Mouse (Mus musculus): ENCODE measurements around the gene Bub1. TPM values are rescaled to one million over a fixed set of nuclear protein-coding genes. Genes with fewer than 3 reads are reported as not detected.

The Bub1 gene
- polyA plus RNA-seq, 1 experiment from 2014 or later, result 35.5 TPM

DNA sequence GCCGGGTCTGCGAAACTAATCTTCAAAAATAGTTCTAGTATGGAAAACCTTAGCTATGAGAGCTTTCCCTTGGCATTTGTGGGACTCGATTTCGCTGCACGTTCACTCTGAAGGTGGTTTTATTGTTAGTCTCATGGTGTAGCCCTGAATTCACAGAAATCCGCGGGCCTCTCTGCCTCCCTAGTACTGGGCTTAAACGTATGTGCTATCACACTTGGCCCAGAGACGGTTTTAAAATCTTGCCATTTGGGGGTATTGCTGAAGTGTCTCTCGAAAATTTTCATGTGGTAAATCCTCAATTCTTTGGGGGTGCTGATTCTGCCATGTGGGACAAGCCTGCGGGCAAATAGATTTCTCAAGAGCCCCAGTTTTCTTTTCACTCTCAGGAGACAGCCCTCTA, 42.5 kb downstream of the Bub1 start:
- H3K27ac ChIP-seq (ENCODE audit: low read depth, low read length), result no peak overlapping the region
- WGBS, result 7% methylated on average over 11 of the region's 11 CpGs

DNA sequence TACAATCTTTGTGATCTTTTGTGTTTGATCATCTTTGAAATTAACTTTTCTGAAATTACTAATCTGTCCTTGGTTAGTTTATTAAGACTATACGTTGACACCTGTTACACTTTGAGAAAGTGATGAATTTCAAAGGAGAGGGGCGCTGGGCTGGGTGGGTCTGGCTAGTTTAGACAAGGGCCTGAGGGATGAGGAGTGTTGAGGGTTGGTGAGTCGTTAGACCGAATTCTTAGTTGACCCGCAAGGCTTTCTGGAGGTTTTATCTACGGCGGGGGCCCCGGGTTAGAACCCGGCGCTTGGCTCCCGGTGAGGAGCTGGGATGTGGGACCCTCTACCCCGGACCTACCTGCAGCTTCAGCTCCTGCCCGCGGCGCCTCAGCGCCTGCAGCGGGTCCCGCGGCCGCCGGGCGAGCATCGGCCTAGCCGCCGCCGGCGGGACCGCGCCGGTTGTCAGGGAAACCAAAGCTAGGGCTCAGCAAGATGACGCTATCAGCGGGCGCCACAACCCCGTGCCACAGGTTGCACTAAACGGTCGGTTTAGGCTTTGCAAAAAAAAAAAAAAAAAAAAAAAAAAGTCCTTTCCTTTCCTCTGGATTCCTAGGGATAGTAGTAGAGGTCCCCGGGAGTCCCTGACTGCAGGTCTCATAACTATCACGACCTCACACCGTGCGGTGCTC, 43.1 kb downstream of the Bub1 start, which contains the start of gene Nphp1:
Gene Nphp1 (minus strand): TSS at position 458 of the 677 bp plus-strand sequence.
- peak within 1 kb of the TSS; percentile 54 for H3K4me3 ChIP-seq (ENCODE audit: low read depth, low read length)
- WGBS, result under 1% methylated on average over 40 of the region's 40 CpGs
- H3K9ac ChIP-seq (ENCODE audit: low read length), result peak within 1 kb of the TSS; percentile 67
- peak; percentile 90 for DNase-seq (ENCODE audit: low spot score)
- H3K27ac ChIP-seq (ENCODE audit: low read depth, low read length), result no peak within 1 kb of the TSS
- peak; percentile 77 for ATAC-seq (ENCODE audit: insufficient read depth, low FRiP score, low TSS enrichment)
- H3K36me3 ChIP-seq (ENCODE audit: control insufficient read depth, insufficient read depth, low read length), result no peaks in the 10 kb centered on the region
- peaks cover 8% of the 10 kb centered on the region; the same call in 1 of the 2 replicates for H3K4me1 ChIP-seq (ENCODE audit: control insufficient read depth, insufficient read depth, low read length)
- peak within 1 kb of the TSS; percentile 58 for H3K4me2 ChIP-seq (ENCODE audit: low read depth)
- H3K9me3 ChIP-seq (ENCODE audit: control insufficient read depth, low read length), result no peaks in the 10 kb centered on the region
- H3K27me3 ChIP-seq (ENCODE audit: control insufficient read depth, insufficient read depth, low read length), result no peaks in the 10 kb centered on the region

More for the DNA sequence above, 42.5 kb downstream of the Bub1 start:
- H3K27me3 ChIP-seq (ENCODE audit: control insufficient read depth, insufficient read depth, low read length), result no peaks in the 10 kb centered on the region
- peaks cover 8% of the 10 kb centered on the region; the same call in 1 of the 2 replicates for H3K4me1 ChIP-seq (ENCODE audit: control insufficient read depth, insufficient read depth, low read length)
- H3K36me3 ChIP-seq (ENCODE audit: control insufficient read depth, insufficient read depth, low read length), result no peaks in the 10 kb centered on the region
- peak overlapping the region; percentile 67 for H3K9ac ChIP-seq (ENCODE audit: low read length)
- H3K4me3 ChIP-seq (ENCODE audit: low read depth, low read length), result peak overlapping the region; percentile 54
- no peak for ATAC-seq (ENCODE audit: insufficient read depth, low FRiP score, low TSS enrichment)
- H3K9me3 ChIP-seq (ENCODE audit: control insufficient read depth, low read length), result no peaks in the 10 kb centered on the region
- DNase-seq (ENCODE audit: low spot score), result no peak
- peak overlapping the region; percentile 58 for H3K4me2 ChIP-seq (ENCODE audit: low read depth)

DNA sequence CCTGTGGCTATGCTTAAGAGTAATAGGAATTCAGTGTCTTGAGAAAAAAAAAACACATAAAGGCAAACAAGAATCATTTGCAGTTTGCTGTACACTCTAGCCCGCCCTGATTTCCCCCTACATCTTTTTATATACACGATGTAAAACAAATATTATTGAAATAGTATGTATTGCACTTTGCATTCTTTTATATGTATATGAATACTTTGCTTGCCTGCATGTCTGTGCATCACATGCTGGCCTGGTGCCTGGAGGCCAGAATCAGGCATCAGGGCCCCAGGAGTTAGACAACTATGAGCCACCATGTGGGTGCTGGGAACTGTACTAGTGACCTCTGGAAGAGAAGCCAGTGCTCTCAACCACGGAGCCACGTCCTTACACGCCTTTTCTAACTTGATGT, 44.4 kb downstream of the Bub1 start:
- no peak for DNase-seq (ENCODE audit: low spot score)
- no peak overlapping the region for H3K4me2 ChIP-seq (ENCODE audit: low read depth)
- H3K4me1 ChIP-seq (ENCODE audit: control insufficient read depth, insufficient read depth, low read length), result peaks cover 8% of the 10 kb centered on the region; the same call in 1 of the 2 replicates
- WGBS, result 94% methylated on average over 5 of the region's 5 CpGs
- no peaks in the 10 kb centered on the region for H3K27me3 ChIP-seq (ENCODE audit: control insufficient read depth, insufficient read depth, low read length)
- no peak overlapping the region for H3K27ac ChIP-seq (ENCODE audit: low read depth, low read length)
- H3K9ac ChIP-seq (ENCODE audit: low read length), result no peak overlapping the region
- no peak overlapping the region for H3K4me3 ChIP-seq (ENCODE audit: low read depth, low read length)
- no peaks in the 10 kb centered on the region for H3K36me3 ChIP-seq (ENCODE audit: control insufficient read depth, insufficient read depth, low read length)
- H3K9me3 ChIP-seq (ENCODE audit: control insufficient read depth, low read length), result no peaks in the 10 kb centered on the region
- ATAC-seq (ENCODE audit: insufficient read depth, low FRiP score, low TSS enrichment), result no peak

DNA sequence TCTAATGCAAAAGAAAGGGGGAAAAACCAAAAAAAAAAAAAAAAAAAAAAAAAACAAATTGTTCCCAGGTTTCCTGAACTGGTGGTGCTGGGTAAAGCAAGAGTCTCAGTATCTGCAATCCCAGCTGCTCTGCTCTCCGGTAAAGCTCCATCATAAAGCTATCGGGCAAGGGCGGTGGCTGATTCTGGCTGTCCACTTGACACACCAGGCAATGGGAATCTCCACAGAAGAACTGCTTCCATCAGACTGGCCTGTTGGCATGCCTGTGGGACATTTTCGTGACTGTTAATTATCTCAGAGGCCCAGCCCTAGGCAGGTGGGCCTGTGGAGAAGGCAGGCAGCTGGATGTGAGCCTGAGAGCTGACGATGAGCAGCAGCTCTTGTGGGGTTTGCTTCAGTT, 53.2 kb downstream of the Bub1 start:
- no peak overlapping the region for H3K27ac ChIP-seq (ENCODE audit: low read depth, low read length)
- H3K9me3 ChIP-seq (ENCODE audit: control insufficient read depth, low read length), result no peaks in the 10 kb centered on the region
- H3K4me1 ChIP-seq (ENCODE audit: control insufficient read depth, insufficient read depth, low read length), result no peaks in the 10 kb centered on the region
- DNase-seq (ENCODE audit: low spot score), result no peak
- WGBS, result 86% methylated on average over 5 of the region's 5 CpGs
- no peak for ATAC-seq (ENCODE audit: insufficient read depth, low FRiP score, low TSS enrichment)
- no peak overlapping the region for H3K9ac ChIP-seq (ENCODE audit: low read length)
- no peak overlapping the region for H3K4me3 ChIP-seq (ENCODE audit: low read depth, low read length)
- H3K27me3 ChIP-seq (ENCODE audit: control insufficient read depth, insufficient read depth, low read length), result no peaks in the 10 kb centered on the region
- H3K36me3 ChIP-seq (ENCODE audit: control insufficient read depth, insufficient read depth, low read length), result no peaks in the 10 kb centered on the region; the same call in 1 of the 2 replicates
- H3K4me2 ChIP-seq (ENCODE audit: low read depth), result no peak overlapping the region

DNA sequence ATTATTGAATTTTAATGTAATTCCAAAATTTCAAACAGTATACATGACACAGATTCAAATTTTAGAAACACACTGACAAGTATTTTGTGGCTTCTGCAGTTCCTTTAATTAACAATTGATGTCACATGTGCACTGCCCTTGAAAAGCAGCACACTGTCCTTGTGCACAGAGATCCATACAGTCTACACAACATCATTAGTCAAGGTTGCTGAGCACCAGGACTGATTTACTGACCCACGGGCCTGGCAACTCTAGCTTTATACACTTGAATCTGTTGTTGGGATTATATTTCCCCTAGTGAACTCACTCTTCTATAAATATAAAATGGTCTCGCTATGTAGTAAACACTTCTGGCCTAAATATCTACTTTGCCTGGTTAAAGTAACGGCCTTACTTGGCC, 56.7 kb downstream of the Bub1 start:
- WGBS, result 78% methylated on average over 3 of the region's 3 CpGs
- H3K27ac ChIP-seq (ENCODE audit: low read depth, low read length), result no peak overlapping the region

GRCm38 (mm10) chr2:127774578-127774941, 57.1 kb downstream of the Bub1 start:
- H3K4me3 ChIP-seq (ENCODE audit: low read depth, low read length), result no peak overlapping the region
- peak; percentile 65; the same call in 1 of the 2 replicates for ATAC-seq (ENCODE audit: insufficient read depth, low FRiP score, low TSS enrichment)
- WGBS, result 38% methylated on average over 1 of the region's 1 CpGs

More for the DNA sequence above, 56.7 kb downstream of the Bub1 start:
- H3K4me2 ChIP-seq (ENCODE audit: low read depth), result no peak overlapping the region
- no peaks in the 10 kb centered on the region for H3K4me1 ChIP-seq (ENCODE audit: control insufficient read depth, insufficient read depth, low read length)
- no peak overlapping the region for H3K4me3 ChIP-seq (ENCODE audit: low read depth, low read length)
- DNase-seq (ENCODE audit: low spot score) (no peak), ATAC-seq (ENCODE audit: insufficient read depth, low FRiP score, low TSS enrichment) (peak; percentile 65; the same call in 1 of the 2 replicates)
- H3K9me3 ChIP-seq (ENCODE audit: control insufficient read depth, low read length), result no peaks in the 10 kb centered on the region
- H3K36me3 ChIP-seq (ENCODE audit: control insufficient read depth, insufficient read depth, low read length), result no peaks in the 10 kb centered on the region; the same call in 1 of the 2 replicates
- H3K9ac ChIP-seq (ENCODE audit: low read length), result no peak overlapping the region
- H3K27me3 ChIP-seq (ENCODE audit: control insufficient read depth, insufficient read depth, low read length), result no peaks in the 10 kb centered on the region

DNA sequence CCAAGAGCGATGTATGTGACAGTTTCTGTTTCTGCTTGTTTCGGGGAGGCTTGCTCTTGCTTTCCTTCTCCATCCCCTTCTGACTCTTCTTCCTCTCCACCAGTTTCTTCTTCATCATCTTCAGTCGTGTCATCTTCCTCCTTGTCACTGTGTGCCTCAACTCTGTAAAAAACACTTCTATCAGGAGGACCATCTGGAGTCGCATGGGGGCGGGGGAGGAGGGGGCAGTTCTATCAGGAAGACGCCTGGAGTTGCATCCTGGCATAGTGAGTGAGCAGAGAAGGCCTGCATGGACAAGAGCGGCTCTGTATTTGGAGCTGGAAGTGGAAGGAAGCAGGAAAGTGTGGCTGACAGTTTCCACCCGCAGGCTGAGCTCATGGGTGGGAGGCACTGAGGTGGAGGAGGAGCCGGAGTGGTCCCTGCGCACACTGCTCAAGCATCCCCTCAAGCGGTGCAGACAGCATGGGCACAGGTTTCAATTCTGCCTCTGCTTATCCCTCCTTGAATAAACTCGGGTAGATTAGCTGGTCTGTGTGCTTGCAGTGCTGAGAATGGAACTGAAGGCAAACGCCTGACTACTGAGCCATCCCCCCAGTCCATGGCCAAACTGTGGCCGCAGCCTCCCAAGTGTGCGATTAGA, 57.6 kb downstream of the Bub1 start:
- Histone ChIP-seq H3K4me1 (ENCODE audit: control insufficient read depth, insufficient read depth, low read length) (no peaks in the 10 kb centered on the region), H3K9me3 (ENCODE audit: control insufficient read depth, low read length) (no peaks in the 10 kb centered on the region), H3K4me3 (ENCODE audit: low read depth, low read length) (no peak overlapping the region), H3K4me2 (ENCODE audit: low read depth) (no peak overlapping the region), H3K9ac (ENCODE audit: low read length) (no peak overlapping the region), H3K27me3 (ENCODE audit: control insufficient read depth, insufficient read depth, low read length) (no peaks in the 10 kb centered on the region), H3K27ac (ENCODE audit: low read depth, low read length) (peak overlapping the region; percentile 54), H3K36me3 (ENCODE audit: control insufficient read depth, insufficient read depth, low read length) (peaks cover 2% of the 10 kb centered on the region; the same call in 1 of the 2 replicates)
- WGBS, result 59% methylated on average over 15 of the region's 15 CpGs
- peak; percentile 48 for ATAC-seq (ENCODE audit: insufficient read depth, low FRiP score, low TSS enrichment)
- no peak for DNase-seq (ENCODE audit: low spot score)

More at GRCm38 (mm10) chr2:127774578-127774941, 57.1 kb downstream of the Bub1 start:
- H3K4me1 ChIP-seq (ENCODE audit: control insufficient read depth, insufficient read depth, low read length), result no peaks in the 10 kb centered on the region
- DNase-seq (ENCODE audit: low spot score), result no peak
- H3K27me3 ChIP-seq (ENCODE audit: control insufficient read depth, insufficient read depth, low read length), result no peaks in the 10 kb centered on the region
- peaks cover 2% of the 10 kb centered on the region; the same call in 1 of the 2 replicates for H3K36me3 ChIP-seq (ENCODE audit: control insufficient read depth, insufficient read depth, low read length)
- no peak overlapping the region for H3K9ac ChIP-seq (ENCODE audit: low read length)
- H3K9me3 ChIP-seq (ENCODE audit: control insufficient read depth, low read length), result no peaks in the 10 kb centered on the region
- no peak overlapping the region for H3K4me2 ChIP-seq (ENCODE audit: low read depth)
- no peak overlapping the region for H3K27ac ChIP-seq (ENCODE audit: low read depth, low read length)

GRCm38 (mm10) chr2:127761587-127761986, 70.1 kb downstream of the Bub1 start:
- DNase-seq (ENCODE audit: low spot score) (no peak), ATAC-seq (ENCODE audit: insufficient read depth, low FRiP score, low TSS enrichment) (no peak)
- H3K36me3 ChIP-seq (ENCODE audit: control insufficient read depth, insufficient read depth, low read length), result no peaks in the 10 kb centered on the region
- no peaks in the 10 kb centered on the region for H3K4me1 ChIP-seq (ENCODE audit: control insufficient read depth, insufficient read depth, low read length)
- H3K4me3 ChIP-seq (ENCODE audit: low read depth, low read length), result no peak overlapping the region
- H3K27ac ChIP-seq (ENCODE audit: low read depth, low read length), result no peak overlapping the region
- H3K9ac ChIP-seq (ENCODE audit: low read length), result no peak overlapping the region
- 92% methylated on average over 5 of the region's 5 CpGs for WGBS
- no peak overlapping the region for H3K4me2 ChIP-seq (ENCODE audit: low read depth)
- H3K9me3 ChIP-seq (ENCODE audit: control insufficient read depth, low read length), result no peaks in the 10 kb centered on the region
- no peaks in the 10 kb centered on the region for H3K27me3 ChIP-seq (ENCODE audit: control insufficient read depth, insufficient read depth, low read length)
